Mouse (Mus musculus): ENCODE measurements around the gene Cyth3.

The Cyth3 gene

GRCm38 (mm10) chr5:143670740-143671415, 48.6 kb downstream of the Cyth3 start:
- CTCF ChIA-PET, result interaction anchor here in 1 of 4 experiments (1.6 kb wide), 1 partner anchor 42 kb away, joined by 3 read pairs; no protein-coding TSS in a partner anchor
- POLR2A ChIA-PET, result interaction anchor here in 1 of 4 experiments (0.5 kb wide), 1 partner anchor 18 kb away, joined by 5 read pairs; no protein-coding TSS in a partner anchor

DNA sequence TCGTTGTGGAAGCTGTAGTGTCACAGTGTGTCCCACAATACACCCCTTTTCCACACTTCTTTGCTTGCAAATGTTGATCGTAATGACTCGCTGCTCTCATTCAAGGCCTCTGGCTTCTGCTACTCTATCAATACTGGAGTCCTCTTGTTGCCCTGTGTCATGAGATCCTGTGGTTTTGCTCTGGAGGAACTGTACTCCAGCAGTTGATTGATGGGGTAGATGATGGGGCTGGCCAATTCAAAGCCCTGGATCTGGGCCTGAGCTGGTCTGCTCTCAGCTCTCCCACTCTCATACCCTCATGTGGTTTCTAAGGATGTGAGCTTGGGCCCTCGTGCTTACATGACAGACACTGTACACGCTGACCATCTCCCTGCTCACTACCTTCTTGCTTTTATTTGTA, 52.3 kb downstream of the Cyth3 start:
- POLR2A ChIA-PET, result interaction anchor here in 1 of 4 experiments (0.9 kb wide), 1 partner anchor 9 kb away, joined by 3 read pairs; no protein-coding TSS in a partner anchor
- CTCF ChIA-PET, result interaction anchor here in 2 of 4 experiments (0.6 to 0.9 kb wide), 2 partner anchors 106 to 360 kb away, joined by 3 read pairs; no protein-coding TSS in a partner anchor

- ChIA-PET POLR2A (interaction anchor here in 1 of 4 experiments (0.9 kb wide), 1 partner anchor 55 kb away, joined by 3 read pairs; no protein-coding TSS in a partner anchor), CTCF (no interaction called here)
Observed at GRCm38 (mm10) chr5:143676218-143676985, 54.2 kb downstream of the Cyth3 start.

GRCm38 (mm10) chr5:143677363-143677762, 55.1 kb downstream of the Cyth3 start:
- CTCF ChIA-PET, result no interaction called here
- POLR2A ChIA-PET, result no interaction called here

- ChIA-PET CTCF (interaction anchor here in 2 of 4 experiments (0.6 kb wide), 2 partner anchors 108 to 553 kb away, joined by 3 read pairs; no protein-coding TSS in a partner anchor), POLR2A (interaction anchor here in 3 of 4 experiments (0.8 to 2.0 kb wide), 4 partner anchors 9 to 53 kb away, joined by 3 to 4 read pairs (median 3); partner anchors contain the start of gene Usp42 (in 1 of the 3))
Observed at GRCm38 (mm10) chr5:143678634-143679271, 56.5 kb downstream of the Cyth3 start.

GRCm38 (mm10) chr5:143679654-143680053, 57.4 kb downstream of the Cyth3 start:
- CTCF ChIA-PET, result interaction anchor here in 2 of 4 experiments (0.5 to 0.8 kb wide), 2 partner anchors 17 to 403 kb away, joined by 3 read pairs; no protein-coding TSS in a partner anchor
- POLR2A ChIA-PET, result interaction anchor here in 3 of 4 experiments (0.8 to 2.0 kb wide), 6 partner anchors 10 to 52 kb away, joined by 3 to 4 read pairs (median 3); partner anchors contain the start of gene Usp42 (in 1 of the 3)

GRCm38 (mm10) chr5:143683696-143684095, 61.4 kb downstream of the Cyth3 start:
- POLR2A ChIA-PET, result interaction anchor here in 2 of 4 experiments (0.9 to 1.6 kb wide), 3 partner anchors 9 to 29 kb away, joined by 3 to 4 read pairs (median 3); no protein-coding TSS in a partner anchor
- CTCF ChIA-PET, result interaction anchor here in 2 of 4 experiments (1.3 to 1.4 kb wide), 2 partner anchors 36 to 116 kb away, joined by 3 to 5 read pairs; no protein-coding TSS in a partner anchor

GRCm38 (mm10) chr5:143684911-143685390, 62.7 kb downstream of the Cyth3 start:
- ChIA-PET POLR2A (interaction anchor here in 1 of 4 experiments (1.6 kb wide), 1 partner anchor 31 kb away, joined by 4 read pairs; no protein-coding TSS in a partner anchor), CTCF (interaction anchor here in 1 of 4 experiments (1.3 kb wide), 1 partner anchor 117 kb away, joined by 5 read pairs; no protein-coding TSS in a partner anchor)

DNA sequence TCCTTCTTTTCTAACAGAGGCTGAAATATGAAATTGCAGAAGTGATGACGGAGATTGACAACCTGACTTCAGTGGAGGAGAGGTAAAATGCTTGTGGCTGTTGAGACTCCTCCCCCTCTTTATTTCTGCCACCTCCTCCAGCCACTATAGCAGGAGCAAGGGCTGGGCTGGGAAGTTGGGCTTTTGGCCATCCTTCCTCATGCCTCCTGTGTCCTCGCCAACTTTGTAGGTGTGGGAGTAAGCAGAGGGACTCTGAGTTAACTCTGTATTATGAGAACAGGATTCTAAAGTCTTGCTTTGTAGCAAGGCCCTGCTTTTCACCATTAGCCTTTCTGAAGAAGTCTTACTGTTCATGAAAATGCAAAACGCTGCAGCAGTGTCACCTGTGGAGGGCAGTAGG, 64.2 kb downstream of the Cyth3 start:
- CTCF ChIA-PET, result no interaction called here
- POLR2A ChIA-PET, result no interaction called here

DNA sequence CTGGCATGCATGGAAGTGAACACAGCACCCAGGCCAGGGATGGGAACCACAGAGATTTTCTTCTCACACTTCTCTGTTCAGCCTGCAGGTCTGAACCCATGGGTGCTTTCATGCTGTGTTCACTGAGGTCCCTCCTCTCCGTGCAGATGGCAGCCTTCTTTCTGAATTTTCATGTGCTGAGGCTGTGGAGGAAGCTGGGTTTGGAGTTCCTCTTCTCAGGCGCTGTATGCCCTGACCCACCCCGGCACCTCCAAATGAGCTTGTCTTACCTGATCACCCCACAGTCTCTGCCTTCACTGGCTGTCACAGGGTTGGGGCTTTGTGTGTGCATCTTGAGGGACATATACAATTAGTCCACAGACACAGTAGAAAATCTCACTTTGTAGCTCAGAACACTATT, 65.3 kb downstream of the Cyth3 start:
- CTCF ChIA-PET, result interaction anchor here in 1 of 4 experiments (1.0 kb wide), 1 partner anchor 120 kb away, joined by 3 read pairs; no protein-coding TSS in a partner anchor
- POLR2A ChIA-PET, result no interaction called here

- ChIA-PET CTCF (no interaction called here), POLR2A (no interaction called here)
Observed at GRCm38 (mm10) chr5:143690392-143690791, 68.1 kb downstream of the Cyth3 start.

DNA sequence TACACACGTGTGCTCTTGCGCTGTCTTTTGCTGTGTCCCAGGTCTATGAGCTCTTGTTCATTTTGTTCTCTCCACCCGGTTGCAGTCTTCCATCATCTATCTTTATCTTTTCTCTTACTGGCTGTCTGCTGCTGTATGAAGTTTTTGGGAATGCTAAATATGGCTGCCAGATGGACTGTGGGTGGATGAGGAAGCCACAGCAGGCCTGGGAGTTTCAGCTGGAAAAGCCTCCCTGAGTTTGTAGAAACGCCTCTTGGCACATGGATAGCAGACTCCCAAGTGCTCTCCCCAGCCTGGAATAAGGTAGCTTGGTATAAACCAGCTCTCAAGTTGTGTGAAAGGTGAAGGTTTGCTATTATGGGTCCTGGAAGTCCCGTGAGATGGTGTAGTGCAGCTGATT, 68.7 kb downstream of the Cyth3 start:
- POLR2A ChIA-PET, result interaction anchor here in 1 of 4 experiments (1.5 to 1.6 kb wide), 2 partner anchors 11 to 88 kb away, joined by 4 to 5 read pairs; no protein-coding TSS in a partner anchor
- CTCF ChIA-PET, result no interaction called here

DNA sequence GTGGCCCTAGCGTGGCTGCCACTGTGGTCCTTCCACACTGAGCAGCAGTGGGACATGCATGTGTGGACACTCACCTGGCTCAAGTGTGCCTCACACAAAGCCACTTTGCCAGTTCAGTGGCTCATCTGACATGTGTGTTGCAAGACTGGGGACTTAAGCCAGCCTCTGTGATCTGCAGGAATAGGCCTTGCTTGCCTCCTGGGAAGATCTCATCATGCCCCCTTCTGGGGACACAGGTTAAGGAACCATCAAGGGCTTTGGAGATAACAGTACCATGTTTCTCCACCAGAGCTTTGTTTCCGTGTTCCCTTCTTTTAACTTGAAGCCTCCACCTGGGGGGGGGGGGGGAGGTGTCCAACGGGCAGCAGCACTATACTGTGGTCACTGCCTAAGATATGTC, 74.1 kb downstream of the Cyth3 start:
- CTCF ChIA-PET, result interaction anchor here (0.6 to 1.2 kb wide), 12 partner anchors 9 to 362 kb away, joined by 3 to 6 read pairs (median 3); no protein-coding TSS in a partner anchor
- POLR2A ChIA-PET, result interaction anchor here in 1 of 4 experiments (1.1 to 1.2 kb wide), 3 partner anchors 13 to 322 kb away, joined by 3 to 4 read pairs (median 3); no protein-coding TSS in a partner anchor

GRCm38 (mm10) chr5:143698454-143698853, 76.2 kb downstream of the Cyth3 start:
- ChIA-PET POLR2A (interaction anchor here in 2 of 4 experiments (0.5 to 0.8 kb wide), 2 partner anchors 15 to 478 kb away, joined by 3 read pairs; no protein-coding TSS in a partner anchor), CTCF (interaction anchor here in 2 of 4 experiments (0.6 to 1.4 kb wide), 3 partner anchors 13 to 38 kb away, joined by 3 to 5 read pairs (median 3); no protein-coding TSS in a partner anchor)

DNA sequence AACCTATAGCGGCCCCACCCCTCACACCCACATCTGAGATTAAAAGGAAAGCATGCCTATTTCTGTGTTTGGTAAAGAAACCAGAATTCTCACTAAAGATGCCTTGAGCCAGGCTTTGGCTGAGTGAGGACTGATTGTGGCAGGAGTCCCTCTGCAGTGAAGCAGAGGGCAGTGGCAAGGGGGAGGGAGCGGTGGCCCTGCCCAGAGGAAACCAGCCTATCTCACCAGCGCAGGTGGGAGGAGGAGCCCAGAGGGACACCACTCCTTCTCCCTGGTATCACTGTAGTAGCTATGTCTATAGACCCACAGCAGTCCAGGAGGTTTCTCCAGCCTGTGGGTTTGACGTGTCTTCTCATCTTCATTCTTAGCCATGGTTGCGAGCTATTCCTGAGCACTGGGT, 78.0 kb downstream of the Cyth3 start:
- ChIA-PET CTCF (no interaction called here), POLR2A (interaction anchor here in 1 of 4 experiments (0.7 to 1.1 kb wide), 2 partner anchors 9 to 75 kb away, joined by 3 read pairs; no protein-coding TSS in a partner anchor)

DNA sequence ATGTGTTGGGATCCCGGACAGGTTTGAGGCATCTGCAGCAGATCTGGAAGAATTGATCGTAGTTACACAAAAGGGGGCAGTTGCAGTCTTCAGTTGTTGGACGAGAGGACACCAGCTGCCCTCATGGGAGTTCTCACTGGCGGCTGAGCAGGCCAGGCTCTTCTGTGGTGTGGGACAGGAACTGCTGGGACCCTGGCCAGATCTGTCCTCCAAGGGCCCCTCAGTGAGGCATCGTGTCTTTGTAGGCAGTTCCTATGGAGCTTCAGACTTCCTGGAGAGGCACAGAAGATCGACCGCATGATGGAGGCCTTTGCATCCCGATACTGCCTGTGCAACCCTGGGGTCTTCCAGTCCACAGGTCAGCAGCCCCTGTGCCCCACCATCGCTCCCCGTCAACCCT, 78.8 kb downstream of the Cyth3 start:
- ChIA-PET POLR2A (interaction anchor here in 1 of 4 experiments (1.1 kb wide), 2 partner anchors 9 to 30 kb away, joined by 3 read pairs; no protein-coding TSS in a partner anchor), CTCF (interaction anchor here in 1 of 4 experiments (1.2 kb wide), 1 partner anchor 10 kb away, joined by 3 read pairs; no protein-coding TSS in a partner anchor)

DNA sequence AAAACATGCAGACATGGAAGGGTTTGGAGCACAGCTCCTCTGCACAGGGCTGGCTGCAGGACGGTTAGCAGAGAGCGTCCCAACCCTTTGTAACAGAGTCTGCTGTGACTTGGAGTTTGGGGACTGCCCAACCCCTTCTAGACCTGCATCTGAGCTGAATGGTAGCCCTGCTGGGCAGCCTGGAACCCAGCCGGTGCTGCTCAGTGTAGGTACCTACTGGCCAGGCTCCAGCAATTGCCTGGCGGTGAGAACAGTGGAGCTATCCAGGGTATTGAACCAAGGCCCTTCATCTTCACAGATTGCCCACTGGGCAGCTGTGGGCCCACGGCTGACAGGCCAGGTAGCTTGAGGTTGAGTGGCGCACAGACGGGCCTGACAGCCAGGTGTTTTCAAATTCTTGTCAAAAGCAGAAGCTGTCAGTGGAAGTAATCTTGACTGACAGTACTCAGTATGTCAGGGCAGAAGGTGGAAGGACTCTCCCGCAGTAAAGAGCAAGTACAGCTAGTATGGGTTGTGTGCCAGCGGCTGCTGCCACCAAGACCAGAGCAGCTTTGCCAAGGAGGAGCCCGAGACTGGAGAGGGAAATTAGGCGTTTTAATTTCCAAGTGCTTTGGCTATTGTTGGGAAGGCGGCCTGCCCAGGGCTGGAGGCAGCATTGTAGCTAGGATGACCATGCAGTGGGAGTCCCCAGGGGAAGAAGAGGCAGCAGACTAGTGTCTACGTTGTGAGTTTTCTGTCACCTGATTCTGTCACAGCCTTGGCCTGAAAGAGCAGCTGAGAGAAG, 82.8 kb downstream of the Cyth3 start:
- POLR2A ChIA-PET, result interaction anchor here in 3 of 4 experiments (0.6 to 0.9 kb wide), 3 partner anchors 9 to 144 kb away, joined by 3 to 4 read pairs (median 3); partner anchors contain the start of gene Usp42 (in 1 of the 3)
- CTCF ChIA-PET, result interaction anchor here in 3 of 4 experiments (0.6 to 2.1 kb wide), 4 partner anchors 79 to 346 kb away, joined by 3 to 5 read pairs (median 4); no protein-coding TSS in a partner anchor

Data from embryonic stem cell, embryonic (primary cell).